Mouse (Mus musculus) ES-Bruce4 (cell line): ENCODE measurements around the gene Col4a4.

Experiments
- CTCF ChIP-seq: IDR thresholded peaks from one replicate; pipeline ENCODE4 v1.8.1; 2011; ENCODE audit warnings: low read depth, low read length
- POLR2A ChIP-seq: IDR thresholded peaks from one replicate; pipeline ENCODE4 v1.8.1; 2011; ENCODE audit warnings: low read length; ENCODE audit not compliant: insufficient read depth

- TF ChIP-seq CTCF (no peak), POLR2A (no peak)
Observed at GRCm38 (mm10) chr1:82618592-82618991, 31.9 kb upstream of the Col4a4 start.
